Comparison of ENCODE assay signal across 24 mouse cellular contexts in genomic region chr7:67907786-67908400, GRCm38 (mm10). TPM values are rescaled to one million over a fixed set of nuclear protein-coding genes. Genes with fewer than 3 reads are reported as not detected.
DNase-seq lines count a peak whose midpoint lies in the region; ATAC-seq and TF ChIP-seq lines count a peak whose summit lies in the region.
"Had no signal": no experiment of that assay in that cellular context is flagged by ENCODE, and none has a peak within 500 bp of the region (broad histone marks: within the 10 kb centered on the region; RNA-seq: fewer than 3 reads in every experiment).

No protein-coding gene starts in this region.

- peak; percentile 48 for DNase-seq in heart, postnatal 4 days
- DNase-seq in heart, adult 9 months (ENCODE audit: low spot score in 2 of 2), result no peak
- DNase-seq in lung, postnatal 0 days (ENCODE audit: low spot score), result peak; percentile 30
- no peak for DNase-seq in lung, postnatal 4 days
- peak; percentile 23 to 29 for DNase-seq in layer of hippocampus, adult 8-10 months (ENCODE audit: low spot score in 2 of 2)
- peak; percentile 17 for DNase-seq in lung, postnatal 36 days
- DNase-seq in cerebellum, adult 9-11 months, result no peak
- DNase-seq: adrenal gland, adult 2 months; B cell, adult 2 months; cerebellum, adult 2 months; kidney, adult 11 months; kidney, postnatal 36 days; right cerebral cortex, adult 18-20 months; thymus, postnatal 36 days had no signal

- WGBS in lung, postnatal 0 days, result 41% methylated on average over 9 of the region's 9 CpGs

- TF ChIP-seq CTCF in lung, postnatal 0 days (IDR thresholded peaks at IDR 0.05), result no peak

- ATAC-seq in lung, postnatal 0 days, result peak; percentile 18; the same call in 1 of the 2 replicates
- ATAC-seq: forebrain, embryonic 15.5 days; hindbrain, postnatal 0 days; liver, embryonic 12.5 days; Patski had no signal

- no peaks in the 10 kb centered on the region for H3K9me3 ChIP-seq in lung, postnatal 0 days (ENCODE audit: low read length)
- H3K9me3 ChIP-seq: embryonic facial prominence, embryonic 10.5 days; forebrain, embryonic 15.5 days; kidney, embryonic 15.5 days; limb, embryonic 13.5 days; liver, embryonic 12.5 days; stomach, embryonic 15.5 days had no signal

- H3K36me3 ChIP-seq in lung, postnatal 0 days (ENCODE audit: insufficient read depth, low read length), result no peaks in the 10 kb centered on the region
- H3K36me3 ChIP-seq: embryonic facial prominence, embryonic 10.5 days; forebrain, embryonic 15.5 days; G1E; kidney, embryonic 15.5 days; limb, embryonic 13.5 days; liver, embryonic 12.5 days; stomach, embryonic 15.5 days had no signal

- H3K4me2 ChIP-seq in lung, postnatal 0 days (replicated peaks; ENCODE audit: low read depth, low read length), result no peak overlapping the region
- H3K4me2 ChIP-seq: forebrain, embryonic 15.5 days; kidney, embryonic 15.5 days; limb, embryonic 13.5 days; liver, embryonic 12.5 days; midbrain, embryonic 11.5 days; stomach, embryonic 15.5 days had no signal

- TF ChIP-seq EP300 in lung, postnatal 0 days (IDR thresholded peaks at IDR 0.05), result 0 out of 2 replicates have a peak, but pooled peaks have one; percentile 25

- no peak overlapping the region for H3K4me3 ChIP-seq in lung, postnatal 0 days (ENCODE audit: low read depth, low read length)
- H3K4me3 ChIP-seq: embryonic facial prominence, embryonic 10.5 days; forebrain, embryonic 15.5 days; kidney, embryonic 15.5 days; limb, embryonic 13.5 days; liver, embryonic 12.5 days; stomach, embryonic 15.5 days had no signal

- H3K9ac ChIP-seq in lung, postnatal 0 days (replicated peaks; ENCODE audit: low read depth), result no peak overlapping the region
- H3K9ac ChIP-seq: forebrain, embryonic 15.5 days; kidney, embryonic 15.5 days; limb, embryonic 13.5 days; liver, embryonic 12.5 days; stomach, embryonic 15.5 days had no signal

- peaks cover 5% of the 10 kb centered on the region; the same call in 1 of the 2 replicates for H3K4me1 ChIP-seq in lung, postnatal 0 days (ENCODE audit: insufficient read depth, low read depth, low read length)
- H3K4me1 ChIP-seq: liver, embryonic 12.5 days had no signal

- no peak overlapping the region for H3K27ac ChIP-seq in lung, postnatal 0 days (ENCODE audit: low read length)
- H3K27ac ChIP-seq: embryonic facial prominence, embryonic 10.5 days; forebrain, embryonic 15.5 days; hindbrain, postnatal 0 days; kidney, embryonic 15.5 days; limb, embryonic 13.5 days; liver, embryonic 12.5 days; stomach, embryonic 15.5 days had no signal

- no peaks in the 10 kb centered on the region for H3K27me3 ChIP-seq in lung, postnatal 0 days (replicated peaks; ENCODE audit: insufficient read depth, low read length)
- H3K27me3 ChIP-seq: forebrain, embryonic 15.5 days; kidney, embryonic 15.5 days; limb, embryonic 13.5 days; liver, embryonic 12.5 days; Patski; stomach, embryonic 15.5 days had no signal

RNA-seq across cellular contexts. Expression of gene Igf1r, which starts 44.7 kb away (rescaled TPM):
- total RNA-seq in heart, postnatal 4 days (2021), result 10 to 100 TPM; 53.5 to 58.5 TPM
- polyA plus RNA-seq in lung, postnatal 0 days (2015; fragmentation: Nextera tagmentation; extraction: Ambion mirVana), result 15.9 and 18.8 TPM in 2 replicates
- total RNA-seq in layer of hippocampus, adult 8-10 months (2022), result 10 to 100 TPM; 36.7 to 55.9 (median 50.7) TPM

Comparison
In these comparisons a context has a peak if more than half of its experiments do, and no peak if none do; other contexts are left out.
1. DNase-seq: peak in heart, postnatal 4 days (single experiment), lung, postnatal 0 days (single experiment), layer of hippocampus, adult 8-10 months (2 of 2) and lung, postnatal 36 days (single experiment); none in heart, adult 9 months (0 of 2), lung, postnatal 4 days (0 of 2) and cerebellum, adult 9-11 months (single experiment).